Mouse (Mus musculus): ENCODE measurements around the gene Ccdc28b.

GRCm38 (mm10) chr4:129609139-129609631 is 14.6 kb downstream of the Ccdc28b start:
- TF ChIP-seq TCF12 (IDR thresholded peaks at IDR 0.05; ENCODE audit: low read depth, low read length) (no peak), POLR2A (IDR thresholded peaks at IDR 0.05; ENCODE audit: control insufficient read depth in 1 of 2, insufficient read depth in 1 of 2, low read depth in 1 of 2, low read length in 2 of 2, poor library complexity in 1 of 2) (no peak), EP300 (IDR thresholded peaks at IDR 0.05; ENCODE audit: low read depth in 1 of 2, low read length in 2 of 2) (no peak), KAT2A (conservative IDR thresholded peaks at IDR 0.05; ENCODE audit: low read depth, low read length) (no peak), POLR2AphosphoS5 (IDR thresholded peaks at IDR 0.05; ENCODE audit: borderline replicate concordance, low read depth, low read length) (no peak), CTCF (IDR thresholded peaks at IDR 0.05 in 2 of 3, conservative IDR thresholded peaks at IDR 0.05 in 1 of 3; ENCODE audit: control insufficient read depth in 1 of 3, insufficient read depth in 1 of 3, low read depth in 2 of 3, low read length in 3 of 3, poor library complexity in 1 of 3, severe bottlenecking in 1 of 3) (no peak), NRF1 (IDR thresholded peaks at IDR 0.05; ENCODE audit: insufficient read depth, low read depth, low read length, poor library complexity, severe bottlenecking) (no peak), RAD21 (IDR thresholded peaks at IDR 0.05; ENCODE audit: low read depth, low read length) (no peak)

Data from MEL (cell line).